Mouse (Mus musculus): ENCODE data around the gene Gpr143. TPM values are rescaled to one million over a fixed set of nuclear protein-coding genes. Genes with fewer than 3 reads are reported as not detected.
"Not testable (repeated sequence)": the region's sequence is repeated elsewhere in the genome, so short reads cannot be mapped to it uniquely, and the experiment has no call there.

Gpr143 gene
- under 1 TPM in 1 of 2 experiments, not detected in 1; 0.36 TPM for total RNA-seq (2021)
- long read RNA-seq: 0 reads

DNA sequence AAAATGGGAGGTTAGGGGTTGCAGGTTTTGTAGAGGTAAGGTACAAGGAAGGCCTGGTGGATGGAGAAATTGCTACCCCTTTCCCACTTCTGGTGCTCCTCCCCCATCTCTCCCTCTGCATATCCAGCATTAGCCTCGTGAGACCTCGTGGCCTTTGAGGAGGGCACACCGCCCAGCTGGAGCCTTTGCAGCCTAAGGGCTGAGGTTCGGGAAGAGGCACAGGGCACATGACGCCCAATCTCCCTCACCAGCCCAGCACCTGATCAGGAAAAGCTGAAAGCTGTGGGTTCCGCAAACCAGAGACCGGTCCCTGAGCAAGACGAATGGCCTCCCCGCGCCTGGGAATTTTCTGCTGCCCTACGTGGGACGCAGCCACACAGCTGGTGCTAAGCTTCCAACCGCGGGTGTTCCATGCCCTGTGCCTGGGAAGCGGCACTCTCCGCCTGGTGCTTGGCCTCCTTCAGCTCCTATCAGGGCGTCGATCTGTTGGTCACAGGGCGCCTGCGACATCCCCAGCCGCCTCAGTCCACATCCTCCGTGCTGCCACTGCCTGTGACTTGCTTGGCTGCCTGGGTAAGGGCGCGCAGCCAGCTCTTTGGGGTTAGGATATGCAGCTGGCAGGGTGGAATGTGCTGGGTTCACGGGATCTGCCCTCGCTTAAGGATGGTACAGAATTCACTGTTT lies at the start of gene Gpr143:
Gpr143 (plus strand) TSS at position 202 of the 684 bp plus-strand sequence.
- DNase-seq (ENCODE audit: low spot score in 2 of 2): peak; percentile 10 to 11

DNA sequence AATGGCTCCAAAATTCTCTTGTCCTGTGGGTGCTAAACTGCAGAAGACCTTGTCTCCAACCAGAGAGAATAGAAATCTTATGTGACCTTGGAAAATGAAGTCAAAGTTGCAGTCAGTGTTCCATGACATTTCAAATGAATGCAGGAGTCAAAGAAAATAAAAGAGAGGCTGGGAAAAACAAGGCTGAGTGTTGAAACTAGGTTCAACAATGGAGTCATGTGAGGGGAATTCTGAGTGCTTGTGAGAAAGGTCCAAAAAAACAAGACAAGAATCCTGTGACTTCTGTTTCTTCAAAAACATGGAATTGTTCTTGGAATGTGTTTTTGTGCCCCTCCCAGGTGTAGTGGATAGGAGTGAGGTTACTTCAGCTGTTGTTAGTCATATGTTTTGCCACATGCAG lies 46.4 kb upstream of the Gpr143 start:
- no peak for DNase-seq (ENCODE audit: low spot score in 2 of 2)

DNA sequence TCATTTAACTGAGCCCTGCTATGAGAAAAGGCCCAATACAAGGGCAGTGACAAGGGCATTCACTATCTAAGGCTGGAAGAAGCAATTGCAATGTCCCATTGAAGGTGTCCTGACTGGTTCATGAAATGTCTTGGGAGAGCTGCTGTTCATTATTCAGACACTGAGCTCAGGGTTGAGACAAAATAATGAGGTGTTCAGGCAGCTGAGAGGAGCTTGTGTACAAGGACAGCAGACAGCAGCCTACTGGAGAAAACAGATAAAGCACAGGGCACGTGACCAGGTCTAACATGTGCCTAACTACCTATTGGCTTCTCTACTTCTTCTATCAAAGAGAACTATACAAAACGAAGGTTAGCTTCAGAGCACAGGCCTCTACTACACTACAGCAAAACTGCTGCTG lies 43.5 kb upstream of the Gpr143 start:
- no peak for DNase-seq (ENCODE audit: low spot score in 2 of 2)

DNA sequence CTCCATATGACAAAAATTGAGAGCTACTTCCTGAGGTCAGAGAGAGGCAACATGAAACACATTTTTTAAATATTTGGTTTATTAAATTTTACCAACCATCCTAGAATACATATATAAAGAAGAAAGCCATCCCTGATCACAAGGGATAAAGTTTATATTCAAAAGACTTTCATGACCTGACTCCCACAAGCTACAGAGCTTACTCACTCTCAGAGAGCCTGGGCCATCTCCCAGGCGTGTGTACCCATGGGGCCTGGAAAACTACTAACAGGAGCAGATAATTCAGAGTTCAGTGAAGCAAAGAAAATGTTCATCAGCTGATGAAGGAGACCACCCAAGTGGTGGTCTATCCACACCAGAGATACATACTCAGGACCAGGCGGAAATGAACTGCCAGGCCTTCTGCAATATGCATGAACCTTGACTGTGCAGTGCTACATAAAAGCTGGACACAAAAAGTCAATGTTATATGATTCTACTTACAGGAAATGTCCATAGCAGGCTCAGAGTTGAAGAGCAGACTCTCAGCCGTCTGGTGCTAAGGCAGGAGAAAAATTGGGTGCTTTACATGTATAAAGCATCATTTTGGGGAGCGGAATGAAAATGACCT lies 42.9 kb upstream of the Gpr143 start:
- DNase-seq (ENCODE audit: low spot score in 2 of 2): no peak

DNA sequence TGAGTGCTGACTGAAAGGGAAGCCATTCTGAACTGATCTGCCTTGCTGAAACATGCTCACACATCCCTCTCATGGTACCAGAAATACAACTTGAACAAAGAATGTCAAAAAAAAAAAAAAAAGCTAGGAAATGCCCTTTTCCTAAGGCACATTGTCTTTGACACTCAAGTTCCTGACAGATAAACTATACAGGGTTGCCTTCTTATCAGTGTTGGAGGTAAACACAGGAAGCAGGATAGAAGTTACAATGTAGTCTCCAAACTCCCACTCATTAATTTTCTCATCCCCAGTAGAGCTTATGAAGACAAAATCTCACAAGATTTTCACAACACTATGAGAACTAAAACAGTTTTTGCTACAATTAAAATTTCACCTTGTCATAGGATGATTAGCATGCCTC lies 38.1 kb upstream of the Gpr143 start:
- DNase-seq (ENCODE audit: low spot score in 2 of 2): no peak

DNA sequence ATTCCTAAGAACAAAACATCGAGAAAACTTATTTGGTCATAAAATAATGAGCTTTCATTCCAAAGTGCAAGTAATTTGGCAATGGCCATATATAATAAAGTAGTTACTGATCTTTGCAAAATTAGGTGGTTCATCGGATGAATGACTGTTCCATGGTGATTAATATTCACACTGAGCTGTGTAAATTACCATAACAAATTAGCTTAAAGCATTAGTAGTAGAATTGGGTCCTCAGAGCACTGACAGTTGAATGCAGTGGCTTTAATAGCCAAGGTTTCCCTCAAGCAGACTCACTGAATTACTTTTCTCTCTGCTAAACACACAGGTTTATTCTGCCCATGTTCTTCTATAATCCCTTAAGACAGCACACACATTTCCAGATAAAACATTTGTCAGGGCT lies 35.8 kb upstream of the Gpr143 start:
- DNase-seq (ENCODE audit: low spot score in 2 of 2): no peak

DNA sequence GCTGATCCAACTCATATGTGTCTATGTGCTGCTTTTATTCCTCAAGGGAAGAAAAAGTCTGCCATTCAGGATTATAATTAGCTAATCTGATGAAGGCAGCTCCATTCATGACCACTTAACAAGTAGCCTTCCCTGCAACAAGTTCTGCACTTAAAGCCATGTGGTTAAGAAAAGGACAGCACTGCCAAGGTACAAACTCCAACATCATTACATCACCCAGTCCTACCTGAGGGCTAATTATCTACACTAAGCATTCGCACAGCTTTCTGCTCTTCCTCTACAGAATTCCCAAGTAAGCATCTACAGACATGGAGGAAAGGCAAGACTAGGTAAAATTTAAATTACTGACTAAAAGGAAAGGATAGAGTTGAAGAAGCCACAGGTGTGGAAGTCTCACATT lies 25.9 kb upstream of the Gpr143 start:
- DNase-seq (ENCODE audit: low spot score in 2 of 2): no peak

DNA sequence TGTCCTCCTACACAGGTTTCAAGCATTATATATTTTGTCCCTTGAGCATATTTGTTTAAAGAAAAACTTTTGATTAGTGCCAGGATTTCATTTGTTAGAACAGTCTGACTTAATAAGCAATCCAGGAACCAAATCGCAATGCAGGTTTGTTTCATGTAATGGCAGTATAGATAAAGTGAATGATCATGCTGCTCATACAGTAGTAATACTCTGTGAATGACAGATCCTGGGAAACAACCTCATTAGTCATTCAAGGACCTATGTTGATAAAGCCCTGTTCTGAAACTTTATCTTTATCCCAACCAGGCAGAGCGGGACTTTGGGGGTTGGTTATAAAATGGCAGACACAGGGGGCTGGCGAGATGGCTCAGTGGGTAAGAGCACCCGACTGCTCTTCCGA lies 25.4 kb upstream of the Gpr143 start:
- no peak for DNase-seq (ENCODE audit: low spot score in 2 of 2)

DNA sequence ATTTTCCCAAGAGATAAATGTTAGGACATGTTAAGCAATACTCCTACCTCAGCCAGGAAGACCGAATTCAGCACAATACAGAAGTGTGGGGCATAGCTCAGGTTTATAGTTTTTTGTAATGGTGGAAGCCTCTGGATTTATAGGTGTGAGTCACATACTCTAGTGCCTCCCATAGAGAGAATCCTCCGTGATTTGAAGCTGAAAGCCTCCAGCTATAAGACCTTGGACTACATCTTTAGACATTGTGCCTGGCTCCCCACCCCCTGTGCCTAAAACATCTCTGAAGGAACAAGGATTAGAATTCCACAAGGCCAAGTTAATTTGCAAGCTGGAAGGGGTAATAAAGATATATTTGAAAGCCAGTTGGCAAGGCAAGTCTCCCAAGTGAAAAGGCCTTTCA lies 19.3 kb upstream of the Gpr143 start:
- DNase-seq (ENCODE audit: low spot score in 2 of 2): no peak

DNA sequence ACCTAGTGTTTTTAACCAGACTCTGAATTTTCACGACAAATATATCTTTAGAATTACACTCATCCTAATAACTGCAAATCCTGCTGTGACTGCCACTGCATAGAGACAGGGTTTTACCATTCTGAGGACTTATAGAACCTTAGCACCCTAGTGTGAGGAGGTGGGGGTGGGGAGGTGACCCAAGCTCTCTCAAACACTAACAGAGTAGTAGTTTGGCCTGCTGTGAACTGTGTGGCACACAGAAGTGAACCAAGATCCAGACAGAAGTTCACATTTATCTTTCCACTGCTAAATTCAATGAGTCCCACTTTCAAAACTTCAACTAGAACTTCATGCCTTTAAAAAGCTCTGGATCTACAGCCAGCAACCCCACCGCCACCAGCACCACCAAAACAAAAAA lies 18.9 kb upstream of the Gpr143 start:
- no peak for DNase-seq (ENCODE audit: low spot score in 2 of 2)

DNA sequence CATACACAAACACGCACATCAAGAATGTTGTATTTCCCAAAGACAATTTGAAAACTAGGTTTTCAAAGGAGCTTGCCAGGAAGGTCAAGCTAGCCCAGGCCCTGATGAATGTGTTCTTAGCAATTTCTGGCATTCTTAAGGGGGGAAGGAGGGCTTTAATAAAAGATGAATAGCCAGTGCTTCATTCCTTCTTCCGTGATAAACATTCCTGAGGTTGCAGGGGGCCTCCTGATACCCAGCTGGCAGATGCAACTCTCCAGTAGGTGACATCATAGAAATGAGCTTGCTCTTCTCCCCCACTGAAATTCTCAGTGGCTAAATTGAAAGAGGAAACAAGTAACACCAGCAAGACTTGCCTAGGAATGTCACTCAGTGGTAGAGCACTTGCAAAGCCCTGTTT lies 17.6 kb upstream of the Gpr143 start:
- DNase-seq (ENCODE audit: low spot score in 2 of 2): no peak

DNA sequence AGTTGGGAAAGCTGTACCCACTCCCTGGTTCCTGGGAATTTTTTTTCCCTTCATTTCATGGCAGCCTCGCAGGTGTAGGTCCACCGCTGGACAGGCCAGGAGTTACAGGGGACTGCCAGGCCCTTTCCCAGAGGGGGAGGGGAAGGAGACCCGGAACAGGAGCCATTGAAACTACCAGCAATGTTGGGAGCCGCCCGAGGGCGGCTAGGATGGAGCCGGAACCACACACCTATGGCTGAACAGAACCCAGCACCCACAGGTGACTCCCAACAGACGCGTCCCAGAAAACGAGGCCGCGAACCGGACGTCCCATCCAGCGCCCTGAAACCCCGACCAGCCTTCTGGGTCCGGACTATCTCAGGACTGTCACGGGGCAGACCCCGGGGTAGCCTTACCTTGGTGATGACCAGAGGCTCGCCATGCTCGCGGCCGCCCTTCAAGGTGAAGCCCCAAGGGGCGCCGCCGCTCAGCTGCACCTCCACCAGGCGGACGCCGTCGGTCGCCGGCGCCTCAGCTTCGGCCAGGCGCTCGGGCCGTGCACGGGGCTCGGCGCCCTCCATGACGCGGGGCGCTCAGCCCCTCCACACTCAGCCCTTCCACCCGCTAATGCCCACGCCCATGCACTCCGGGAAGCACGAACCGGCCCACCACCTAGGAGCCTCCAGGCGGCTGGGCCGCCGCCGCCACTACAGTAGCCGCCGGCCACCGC lies 12.7 kb upstream of the Gpr143 start, which contains the start of gene Shroom2:
Shroom2 (minus strand) TSS at position 575 of the 709 bp plus-strand sequence.
- DNase-seq (ENCODE audit: low spot score in 2 of 2): peak; percentile 4 to 12

DNA sequence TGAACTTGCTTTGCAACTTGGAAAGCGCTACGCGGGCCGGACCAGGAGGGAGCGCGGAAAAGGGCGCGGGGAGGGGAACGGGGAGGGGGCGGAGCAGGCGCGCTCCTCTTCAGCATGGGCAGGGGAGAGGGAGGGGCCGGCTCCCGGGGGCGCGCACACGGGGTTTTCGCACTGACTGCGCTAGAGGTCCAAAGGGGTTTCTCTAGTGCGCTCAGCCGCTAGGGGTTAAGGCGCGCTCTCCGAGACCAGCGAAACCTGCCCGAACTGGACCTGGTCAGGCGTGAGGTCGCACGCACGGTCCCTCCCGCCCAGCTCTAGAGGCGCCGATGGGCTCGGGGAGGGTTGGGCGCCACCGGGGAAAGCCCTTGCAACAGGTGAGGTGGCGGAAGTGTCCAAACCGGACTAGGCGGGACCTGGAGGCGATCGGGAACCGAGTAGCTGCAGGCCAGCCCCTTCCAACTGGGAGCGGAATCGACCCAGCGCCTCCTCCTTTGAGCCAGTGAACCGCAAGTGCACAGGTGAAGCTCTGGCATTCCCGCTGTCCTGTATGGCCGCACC lies 12.0 kb upstream of the Gpr143 start:
- DNase-seq (ENCODE audit: low spot score in 2 of 2): peak; percentile 32 to 52

DNA sequence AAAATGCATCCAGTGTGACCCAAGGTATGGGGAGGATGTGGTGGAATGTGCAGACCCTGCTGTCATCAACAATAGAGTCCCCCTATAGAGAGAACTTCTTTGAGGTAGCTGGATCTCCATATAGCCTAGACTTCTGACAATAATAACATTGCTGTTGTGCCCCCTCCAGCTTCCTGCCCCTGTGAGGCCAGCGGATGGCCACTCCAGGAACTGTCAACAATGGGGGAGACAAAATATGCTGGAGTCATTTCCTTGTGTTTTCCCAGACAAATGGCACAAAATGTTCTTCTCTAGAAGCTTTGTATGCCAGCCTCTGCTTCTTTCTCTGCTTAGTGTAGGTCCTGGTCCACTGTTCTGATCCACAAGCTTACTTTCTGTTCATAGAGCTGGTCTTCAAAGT lies 6.4 kb downstream of the Gpr143 start:
- DNase-seq (ENCODE audit: low spot score in 2 of 2): no peak

DNA sequence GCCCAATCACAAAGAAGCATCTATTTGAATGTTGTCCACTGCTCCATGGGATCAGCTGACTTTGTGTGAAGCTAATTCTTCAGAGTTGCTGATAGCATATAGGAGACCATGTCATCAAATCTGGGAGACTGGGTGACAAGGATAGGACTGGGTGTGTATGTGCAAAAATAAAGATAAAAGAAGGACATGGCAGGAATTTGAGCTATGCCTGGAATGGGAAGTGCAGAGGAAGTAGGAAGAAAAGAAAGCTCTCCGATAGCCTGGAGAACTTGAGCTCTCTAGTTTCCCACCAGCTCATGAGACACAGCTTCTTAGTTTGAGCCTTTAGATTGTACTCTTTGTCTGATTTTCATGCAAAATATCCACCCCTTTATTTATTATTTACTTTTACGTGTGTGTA lies 6.9 kb downstream of the Gpr143 start:
- no peak for DNase-seq (ENCODE audit: low spot score in 2 of 2)

DNA sequence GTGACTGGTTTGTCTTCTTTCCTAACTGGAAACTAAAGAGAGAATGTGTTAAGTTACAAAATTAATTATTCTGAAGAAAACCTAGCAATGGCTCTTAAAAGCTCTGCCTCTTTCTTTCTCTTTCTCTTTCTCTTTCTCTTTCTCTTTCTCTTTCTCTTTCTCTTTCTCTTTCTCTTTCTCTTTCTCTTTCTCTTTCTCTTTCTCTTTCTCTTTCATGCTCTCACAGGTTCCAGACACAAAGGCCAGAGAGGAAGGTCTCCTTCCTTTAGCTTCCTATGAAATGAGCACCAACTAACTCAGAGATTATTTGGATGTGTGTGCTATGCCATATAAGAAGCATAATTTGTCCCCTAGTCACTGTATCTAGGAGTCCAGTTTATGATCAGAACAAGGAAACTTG lies 23.6 kb downstream of the Gpr143 start:
- DNase-seq (ENCODE audit: low spot score in 2 of 2): no peak

DNA sequence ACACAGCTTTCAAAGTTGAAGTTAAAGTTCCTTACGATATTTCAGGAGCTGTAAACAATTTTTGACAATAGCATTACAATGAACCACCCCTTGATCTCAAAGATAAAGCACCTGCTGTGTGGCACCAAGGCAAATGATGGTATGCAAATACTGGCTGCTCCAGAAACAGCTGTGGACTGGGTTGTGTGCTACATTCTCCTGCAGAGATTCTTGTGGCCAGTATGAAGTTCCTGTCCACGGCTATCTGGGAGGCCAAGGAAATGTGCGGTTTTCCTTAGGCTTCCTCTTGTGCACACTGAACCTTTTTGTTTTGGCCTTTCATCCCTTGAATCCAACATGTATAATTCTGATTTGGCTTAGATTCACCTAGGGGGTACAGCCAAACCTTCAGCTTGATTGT lies 31.6 kb downstream of the Gpr143 start:
- no peak for DNase-seq (ENCODE audit: low spot score in 2 of 2)

DNA sequence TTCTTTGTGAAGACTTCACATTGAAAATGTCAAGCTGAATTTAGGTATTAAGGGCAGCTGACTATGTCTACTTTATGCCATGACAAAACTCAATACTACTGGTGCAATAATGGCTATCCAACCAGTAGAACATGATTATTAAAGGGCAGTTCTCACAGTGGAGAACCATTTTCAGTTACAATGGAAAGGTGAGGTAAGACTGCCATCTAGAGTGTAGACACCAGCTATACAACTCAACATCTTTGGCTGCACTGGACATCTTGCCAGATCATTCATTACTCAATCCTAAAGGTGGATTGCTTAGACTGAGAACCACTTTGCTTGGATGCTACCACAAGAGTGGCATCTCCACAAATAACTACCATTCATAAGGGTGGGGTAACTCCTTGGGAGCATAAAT lies 37.3 kb downstream of the Gpr143 start:
- DNase-seq (ENCODE audit: low spot score in 2 of 2): no peak

DNA sequence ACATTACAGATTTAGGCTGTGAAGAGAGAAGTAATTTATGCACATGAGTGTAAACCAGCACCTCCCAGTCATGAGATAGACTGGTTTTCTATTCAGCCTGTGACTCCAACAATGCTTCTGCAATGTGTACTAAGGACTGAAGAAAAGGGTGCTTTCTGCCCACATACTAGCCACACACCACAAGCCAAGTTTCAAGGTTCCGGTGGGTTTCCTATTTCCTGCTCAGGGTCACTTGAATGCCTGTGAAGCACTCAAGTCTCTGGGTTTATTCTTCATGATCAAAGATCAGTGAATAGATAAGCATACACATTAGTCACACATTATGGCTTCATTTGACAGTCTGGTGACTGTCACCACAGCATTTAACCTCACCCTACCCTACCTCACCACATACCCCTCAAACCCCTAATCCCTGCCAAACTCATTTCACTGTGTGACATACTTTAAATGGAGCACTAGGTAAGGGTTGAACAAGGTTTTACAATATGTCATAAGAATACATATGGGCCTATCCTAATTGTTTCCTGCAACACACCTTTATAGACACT lies 49.4 kb downstream of the Gpr143 start:
- DNase-seq (ENCODE audit: low spot score in 2 of 2): not testable (repeated sequence)

DNA sequence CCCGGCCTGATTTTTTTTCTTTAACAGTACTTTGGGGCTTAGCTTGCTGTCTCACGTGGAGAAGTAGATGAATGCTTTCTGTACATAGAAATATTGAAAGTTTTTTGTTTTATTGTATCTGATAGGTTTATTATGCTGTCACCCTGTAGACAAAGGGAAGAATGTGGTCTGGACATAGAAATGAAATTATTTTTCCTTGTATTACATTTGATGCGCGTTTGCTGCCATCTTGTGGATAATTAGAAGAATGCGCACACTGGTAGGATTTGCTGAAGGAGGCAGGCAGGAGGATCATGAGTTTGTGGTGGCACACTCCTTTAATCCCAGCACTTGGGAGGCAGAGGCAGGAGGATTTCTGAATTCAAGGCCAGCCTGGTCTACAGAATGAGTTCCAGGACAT lies 53.2 kb downstream of the Gpr143 start:
- DNase-seq (ENCODE audit: low spot score in 2 of 2): peak; percentile 6 to 49

DNA sequence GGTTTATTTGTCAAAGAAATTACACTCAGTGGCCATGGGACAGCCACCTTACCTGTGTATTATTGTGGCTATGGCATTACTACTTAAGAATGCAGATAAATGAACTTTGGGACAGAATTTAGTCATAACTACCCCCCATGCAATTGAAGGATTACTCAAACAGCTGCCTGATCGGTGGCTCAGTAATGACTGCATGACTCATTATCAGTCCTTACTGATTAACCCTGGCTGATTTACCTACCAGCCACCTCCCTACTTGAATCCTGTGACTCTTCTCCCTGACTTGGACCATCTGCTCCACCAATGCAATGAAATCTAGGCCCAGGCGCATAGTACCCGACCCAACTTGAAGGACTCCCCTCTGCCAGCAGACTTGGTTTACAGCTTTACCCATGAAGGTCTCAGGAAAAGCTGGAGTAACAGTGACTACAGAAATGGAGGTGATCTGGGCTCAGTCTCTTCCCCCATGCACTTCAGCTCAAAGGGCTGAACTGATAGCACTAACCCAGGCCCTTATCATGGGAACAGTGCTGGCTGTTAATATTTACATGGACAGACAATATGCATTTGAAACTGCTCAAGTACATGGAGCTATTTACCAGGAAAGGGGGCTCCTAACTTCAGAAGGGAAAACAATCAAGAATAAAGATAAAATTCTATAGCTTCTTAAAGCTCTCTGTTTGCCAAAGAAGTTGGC lies 73.5 kb downstream of the Gpr143 start:
- no peak for DNase-seq (ENCODE audit: low spot score in 2 of 2)

Measured in layer of hippocampus, postnatal 10 days (tissue).